Mouse (Mus musculus): ENCODE measurements around the gene 2610042L04Rik. TPM values are rescaled to one million over a fixed set of nuclear protein-coding genes. Genes with fewer than 3 reads are reported as not detected.
"Not testable (repeated sequence)": the region's sequence is repeated elsewhere in the genome, so short reads cannot be mapped to it uniquely, and the experiment has no call there.

Gene 2610042L04Rik
- total RNA-seq (2014; rRNA removed) = not detected in 2 replicates
- not detected in 2 replicates for polyA plus RNA-seq (2012; rRNA removed)

DNA sequence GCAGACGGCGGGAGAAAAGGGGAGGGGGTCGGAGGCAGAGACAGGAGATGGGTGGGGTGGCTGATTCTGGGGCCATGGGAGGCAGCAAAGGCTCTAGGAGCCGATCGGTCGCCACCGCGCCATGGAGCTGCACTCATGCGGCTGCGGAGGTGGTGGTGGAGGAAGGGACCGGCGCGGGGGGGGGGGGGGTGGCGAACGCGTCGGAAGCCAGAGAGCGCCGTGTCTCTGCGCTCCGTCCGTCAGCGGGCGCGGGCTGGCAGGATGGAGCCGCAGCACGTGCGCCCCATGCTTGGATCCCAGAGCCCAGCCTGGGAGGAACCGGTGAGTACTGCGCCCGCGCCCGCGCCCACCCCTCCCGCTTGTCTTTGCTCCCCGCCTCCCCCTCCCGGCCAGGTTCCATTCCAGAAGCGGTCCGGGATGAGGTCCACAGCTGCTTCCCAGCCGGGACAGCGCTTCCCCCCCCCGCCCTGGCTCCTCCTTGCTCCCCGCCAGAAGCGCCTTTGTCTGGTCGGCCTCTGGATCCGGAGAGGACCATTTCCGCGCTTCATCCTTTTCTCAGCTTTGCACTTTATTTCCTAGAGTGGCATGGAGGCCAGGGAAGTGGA, at the start of gene 2610042L04Rik:
Gene 2610042L04Rik, plus strand, starts transcription at position 288 of the 605 bp plus-strand sequence.
- H3K27ac ChIP-seq (replicated peaks; ENCODE audit: insufficient read depth, low read depth, low read length); H3K27me3 ChIP-seq (ENCODE audit: control insufficient read depth, insufficient read depth, low read length); H3K4me1 ChIP-seq (ENCODE audit: control insufficient read depth, insufficient read depth, low read length); H3K9ac ChIP-seq (ENCODE audit: low read depth, low read length); DNase-seq (ENCODE audit: extremely low read depth, low read depth, low spot score); H3K4me3 ChIP-seq (ENCODE audit: insufficient read depth, low read depth, low read length); H3K36me3 ChIP-seq (ENCODE audit: control insufficient read depth, insufficient read depth, low read length); H3K79me2 ChIP-seq (ENCODE audit: control insufficient read depth, insufficient read depth, low read length): not testable (repeated sequence)
- WGBS = 4% methylated on average over 42 of the region's 48 CpGs

- no CpG with 5 or more reads among the region's 1 CpGs for WGBS
- not testable (repeated sequence) for H3K9ac ChIP-seq (ENCODE audit: low read depth, low read length); H3K27ac ChIP-seq (replicated peaks; ENCODE audit: insufficient read depth, low read depth, low read length); H3K4me1 ChIP-seq (ENCODE audit: control insufficient read depth, insufficient read depth, low read length); H3K36me3 ChIP-seq (ENCODE audit: control insufficient read depth, insufficient read depth, low read length); H3K27me3 ChIP-seq (ENCODE audit: control insufficient read depth, insufficient read depth, low read length); H3K79me2 ChIP-seq (ENCODE audit: control insufficient read depth, insufficient read depth, low read length); DNase-seq (ENCODE audit: extremely low read depth, low read depth, low spot score); H3K4me3 ChIP-seq (ENCODE audit: insufficient read depth, low read depth, low read length)
These were observed 17.6 kb upstream of the 2610042L04Rik start, which contains the start of gene Gm3149 for GRCm38 (mm10) chr14:4316983-4317382. Gene Gm3149, plus strand, starts transcription at chr14:4317283.

- not testable (repeated sequence) for DNase-seq (ENCODE audit: extremely low read depth, low read depth, low spot score); H3K36me3 ChIP-seq (ENCODE audit: control insufficient read depth, insufficient read depth, low read length); H3K27me3 ChIP-seq (ENCODE audit: control insufficient read depth, insufficient read depth, low read length); H3K4me1 ChIP-seq (ENCODE audit: control insufficient read depth, insufficient read depth, low read length); H3K27ac ChIP-seq (replicated peaks; ENCODE audit: insufficient read depth, low read depth, low read length); H3K4me3 ChIP-seq (ENCODE audit: insufficient read depth, low read depth, low read length); H3K9ac ChIP-seq (ENCODE audit: low read depth, low read length); H3K79me2 ChIP-seq (ENCODE audit: control insufficient read depth, insufficient read depth, low read length)
- 5% methylated on average over 7 of the region's 8 CpGs for WGBS
These were observed 943 bp downstream of the 2610042L04Rik start for GRCm38 (mm10) chr14:4335506-4335905.

- H3K27me3 ChIP-seq (ENCODE audit: control insufficient read depth, insufficient read depth, low read length); DNase-seq (ENCODE audit: extremely low read depth, low read depth, low spot score); H3K27ac ChIP-seq (replicated peaks; ENCODE audit: insufficient read depth, low read depth, low read length); H3K4me3 ChIP-seq (ENCODE audit: insufficient read depth, low read depth, low read length); H3K36me3 ChIP-seq (ENCODE audit: control insufficient read depth, insufficient read depth, low read length); H3K4me1 ChIP-seq (ENCODE audit: control insufficient read depth, insufficient read depth, low read length); H3K79me2 ChIP-seq (ENCODE audit: control insufficient read depth, insufficient read depth, low read length); H3K9ac ChIP-seq (ENCODE audit: low read depth, low read length): not testable (repeated sequence)
- WGBS = 78% methylated on average over 3 of the region's 3 CpGs
These were observed 34.4 kb downstream of the 2610042L04Rik start for GRCm38 (mm10) chr14:4368991-4369390.

GRCm38 (mm10) chr14:4369691-4370090, 35.1 kb downstream of the 2610042L04Rik start:
- not testable (repeated sequence) for H3K4me1 ChIP-seq (ENCODE audit: control insufficient read depth, insufficient read depth, low read length); H3K9ac ChIP-seq (ENCODE audit: low read depth, low read length); DNase-seq (ENCODE audit: extremely low read depth, low read depth, low spot score); H3K79me2 ChIP-seq (ENCODE audit: control insufficient read depth, insufficient read depth, low read length); H3K27me3 ChIP-seq (ENCODE audit: control insufficient read depth, insufficient read depth, low read length); H3K4me3 ChIP-seq (ENCODE audit: insufficient read depth, low read depth, low read length); H3K36me3 ChIP-seq (ENCODE audit: control insufficient read depth, insufficient read depth, low read length); H3K27ac ChIP-seq (replicated peaks; ENCODE audit: insufficient read depth, low read depth, low read length)
- WGBS = 84% methylated on average over 3 of the region's 3 CpGs

- not testable (repeated sequence) for DNase-seq (ENCODE audit: extremely low read depth, low read depth, low spot score); H3K27me3 ChIP-seq (ENCODE audit: control insufficient read depth, insufficient read depth, low read length); H3K27ac ChIP-seq (replicated peaks; ENCODE audit: insufficient read depth, low read depth, low read length); H3K4me1 ChIP-seq (ENCODE audit: control insufficient read depth, insufficient read depth, low read length); H3K4me3 ChIP-seq (ENCODE audit: insufficient read depth, low read depth, low read length); H3K79me2 ChIP-seq (ENCODE audit: control insufficient read depth, insufficient read depth, low read length); H3K36me3 ChIP-seq (ENCODE audit: control insufficient read depth, insufficient read depth, low read length); H3K9ac ChIP-seq (ENCODE audit: low read depth, low read length)
These were observed 43.3 kb downstream of the 2610042L04Rik start for GRCm38 (mm10) chr14:4377871-4378270.

GRCm38 (mm10) chr14:4385606-4386005, 51.0 kb downstream of the 2610042L04Rik start:
- H3K36me3 ChIP-seq (ENCODE audit: control insufficient read depth, insufficient read depth, low read length); DNase-seq (ENCODE audit: extremely low read depth, low read depth, low spot score); H3K27me3 ChIP-seq (ENCODE audit: control insufficient read depth, insufficient read depth, low read length); H3K27ac ChIP-seq (replicated peaks; ENCODE audit: insufficient read depth, low read depth, low read length); H3K9ac ChIP-seq (ENCODE audit: low read depth, low read length); H3K4me3 ChIP-seq (ENCODE audit: insufficient read depth, low read depth, low read length); H3K79me2 ChIP-seq (ENCODE audit: control insufficient read depth, insufficient read depth, low read length); H3K4me1 ChIP-seq (ENCODE audit: control insufficient read depth, insufficient read depth, low read length): not testable (repeated sequence)

DNA sequence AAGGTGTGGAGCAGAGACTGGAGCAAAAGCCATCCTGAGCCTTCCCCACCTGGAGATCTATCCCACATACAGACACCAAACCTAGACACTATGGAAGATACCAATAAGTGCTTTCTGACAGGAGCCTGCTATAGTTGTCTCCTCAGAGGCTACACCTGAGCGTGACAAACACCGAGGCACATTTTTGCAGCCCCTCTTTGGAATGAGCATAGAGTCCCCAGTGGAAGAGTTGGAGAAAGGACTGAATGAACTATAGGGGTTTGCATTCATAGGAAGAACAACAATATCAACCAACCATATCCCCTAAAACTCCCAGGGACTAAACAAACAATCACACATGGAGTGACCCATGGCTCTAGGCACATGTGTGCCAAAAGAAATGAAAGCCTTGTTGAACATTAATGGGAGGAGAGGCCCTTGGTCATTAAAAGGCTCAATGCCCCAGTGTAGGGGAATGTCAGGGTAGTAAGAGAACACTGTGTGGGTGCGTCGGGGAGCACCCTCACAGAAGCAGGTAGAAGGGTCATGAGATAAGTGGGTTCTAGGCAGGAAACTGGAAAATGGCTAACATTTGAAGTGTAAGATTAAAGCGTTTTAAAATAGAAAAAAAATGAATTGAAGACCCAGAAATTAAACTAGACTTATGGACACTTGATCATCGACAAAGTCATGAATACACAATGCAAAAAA, 58.4 kb downstream of the 2610042L04Rik start:
- H3K27ac ChIP-seq (replicated peaks; ENCODE audit: insufficient read depth, low read depth, low read length); H3K79me2 ChIP-seq (ENCODE audit: control insufficient read depth, insufficient read depth, low read length); H3K4me3 ChIP-seq (ENCODE audit: insufficient read depth, low read depth, low read length); H3K36me3 ChIP-seq (ENCODE audit: control insufficient read depth, insufficient read depth, low read length); H3K27me3 ChIP-seq (ENCODE audit: control insufficient read depth, insufficient read depth, low read length); H3K4me1 ChIP-seq (ENCODE audit: control insufficient read depth, insufficient read depth, low read length); DNase-seq (ENCODE audit: extremely low read depth, low read depth, low spot score); H3K9ac ChIP-seq (ENCODE audit: low read depth, low read length): not testable (repeated sequence)
- WGBS = 97% methylated on average over 4 of the region's 6 CpGs

GRCm38 (mm10) chr14:4397226-4397625, 62.7 kb downstream of the 2610042L04Rik start, which contains the start of gene Gm3159:
Gene Gm3159, plus strand, starts transcription at chr14:4397526.
- H3K4me1 ChIP-seq (ENCODE audit: control insufficient read depth, insufficient read depth, low read length); H3K27ac ChIP-seq (replicated peaks; ENCODE audit: insufficient read depth, low read depth, low read length); H3K4me3 ChIP-seq (ENCODE audit: insufficient read depth, low read depth, low read length); H3K36me3 ChIP-seq (ENCODE audit: control insufficient read depth, insufficient read depth, low read length); H3K9ac ChIP-seq (ENCODE audit: low read depth, low read length); H3K79me2 ChIP-seq (ENCODE audit: control insufficient read depth, insufficient read depth, low read length); H3K27me3 ChIP-seq (ENCODE audit: control insufficient read depth, insufficient read depth, low read length); DNase-seq (ENCODE audit: extremely low read depth, low read depth, low spot score): not testable (repeated sequence)
- WGBS = 55% methylated on average over 2 of the region's 3 CpGs

Data from liver, adult 2 months (tissue).